In the genomic region with DNA sequence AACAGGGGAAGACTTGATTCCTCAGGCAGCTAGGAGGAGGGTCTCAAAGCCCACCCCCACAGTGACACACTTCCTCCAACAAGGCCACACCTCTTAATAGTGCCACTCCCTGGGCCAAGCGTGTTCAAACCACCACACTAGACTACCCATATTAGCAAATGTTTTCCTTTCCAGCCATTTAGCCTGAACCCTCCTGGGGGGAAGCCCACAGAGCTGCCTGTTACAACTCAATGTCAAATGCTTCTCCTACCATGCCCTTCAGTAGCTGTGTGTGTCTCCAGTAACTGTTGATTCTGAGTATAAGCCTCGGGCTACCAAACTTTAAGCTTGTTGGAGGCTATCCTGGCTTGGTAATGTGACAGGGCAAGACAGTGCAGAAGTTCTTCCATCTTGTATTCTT, we compare ENCODE assay signal across 13 mouse cellular contexts.
"Had no signal": no experiment of that assay in that cellular context is flagged by ENCODE, and none has a peak within 500 bp of the region (broad histone marks: within the 10 kb centered on the region; RNA-seq: fewer than 3 reads in every experiment).

No protein-coding gene starts in this region.

- H3K9ac ChIP-seq: liver, embryonic 13.5 days; midbrain, embryonic 13.5 days; neural tube, embryonic 12.5 days; neural tube, embryonic 15.5 days had no signal

- DNase-seq: layer of hippocampus, adult 9-11 months; liver, embryonic 13.5 days; lung, adult 2 months; lung, postnatal 14 days; right cerebral cortex, adult 18-20 months; right cerebral cortex, postnatal 14 days; right cerebral cortex, postnatal 4 days; thymus, postnatal 25 days had no signal

- H3K9me3 ChIP-seq: liver, embryonic 13.5 days; neural tube, embryonic 12.5 days; neural tube, embryonic 15.5 days had no signal

- H3K4me1 ChIP-seq: liver, embryonic 13.5 days; neural tube, embryonic 15.5 days had no signal

- H3K4me2 ChIP-seq: liver, embryonic 13.5 days; midbrain, embryonic 13.5 days; neural tube, embryonic 12.5 days; neural tube, embryonic 15.5 days had no signal

- H3K36me3 ChIP-seq: liver, embryonic 13.5 days; midbrain, embryonic 13.5 days; neural tube, embryonic 12.5 days; neural tube, embryonic 15.5 days had no signal

- H3K4me3 ChIP-seq: layer of hippocampus, adult 2 months; liver, embryonic 13.5 days; midbrain, embryonic 13.5 days; neural tube, embryonic 12.5 days; neural tube, embryonic 15.5 days had no signal

- H3K27me3 ChIP-seq: liver, embryonic 13.5 days; midbrain, embryonic 13.5 days; neural tube, embryonic 12.5 days; neural tube, embryonic 15.5 days had no signal

- ATAC-seq: intestine, postnatal 0 days; midbrain, embryonic 13.5 days had no signal

- H3K27ac ChIP-seq: layer of hippocampus, adult 2 months; liver, embryonic 13.5 days; midbrain, embryonic 13.5 days; neural tube, embryonic 12.5 days; neural tube, embryonic 15.5 days had no signal
